Mouse (Mus musculus) olfactory bulb, adult 2 months (tissue): ENCODE measurements at regions not wholly inside any gene's neighbourhood (a gene's known extent, or its start where the extent isn't known, plus 50 kb on each side); places are given as distances from the start of the nearest gene placed in this dataset.

Experiments used
- CTCF ChIP-seq: fragments of 200-500 bp; IDR thresholded peaks from 2 replicates; pipeline ENCODE4 v1.5.1; 2012; ENCODE audit warnings: low read depth, mild to moderate bottlenecking, low read length, moderate library complexity; ENCODE audit not compliant: insufficient read depth
- POLR2A ChIP-seq: fragments of 200-500 bp; IDR thresholded peaks from 2 replicates; pipeline ENCODE4 v1.6.1; 2012; ENCODE audit warnings: mild to moderate bottlenecking, low read depth, low read length, moderate library complexity; ENCODE audit not compliant: insufficient read depth

DNA sequence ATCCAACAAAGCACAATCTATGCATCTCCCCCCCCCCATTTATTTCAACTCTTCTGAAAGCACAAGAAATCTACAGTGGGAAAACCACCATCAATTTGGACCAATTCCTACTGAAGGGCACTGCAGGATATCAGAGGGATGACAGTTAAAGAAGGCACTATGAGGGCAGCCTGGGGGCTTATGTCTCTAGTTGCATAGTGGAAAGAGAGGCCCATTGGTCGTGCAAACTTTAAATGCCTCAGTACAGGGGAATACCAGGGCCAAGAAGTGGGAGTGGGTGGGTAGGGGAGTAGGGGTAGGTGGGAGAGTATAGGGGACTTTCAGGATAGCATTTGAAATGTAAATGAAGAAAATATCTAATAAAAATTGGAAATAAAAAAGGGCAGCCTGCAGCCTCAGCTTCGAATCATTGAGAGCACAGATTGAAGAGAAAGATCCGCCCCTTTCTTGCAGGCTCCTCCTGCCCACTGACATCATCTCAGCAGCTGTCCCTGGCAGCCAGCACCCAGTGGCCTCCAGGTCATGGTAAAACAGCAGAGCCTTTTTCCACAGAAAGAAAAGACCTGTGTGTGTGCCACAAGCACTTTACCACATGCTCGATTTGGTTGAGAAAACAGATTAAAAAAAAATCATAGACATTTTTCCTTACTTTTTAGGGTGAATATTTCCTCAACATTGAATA, 571.6 kb upstream of the Adamts5 start:
- TF ChIP-seq CTCF (no peak), POLR2A (no peak)
